Mouse (Mus musculus) liver, embryonic 14.5 days (tissue): ENCODE results near the gene Oas1e.

Source experiments
- CTCF ChIP-seq: IDR thresholded peaks from 2 replicates; pipeline ENCODE4 v1.5.1; 2016; ENCODE audit warnings: antibody characterized with exemption, low read depth, control low read depth
- EP300 ChIP-seq: IDR thresholded peaks from 2 replicates; pipeline ENCODE4 v1.6.1; 2016; ENCODE audit warnings: antibody characterized with exemption, low read depth

DNA sequence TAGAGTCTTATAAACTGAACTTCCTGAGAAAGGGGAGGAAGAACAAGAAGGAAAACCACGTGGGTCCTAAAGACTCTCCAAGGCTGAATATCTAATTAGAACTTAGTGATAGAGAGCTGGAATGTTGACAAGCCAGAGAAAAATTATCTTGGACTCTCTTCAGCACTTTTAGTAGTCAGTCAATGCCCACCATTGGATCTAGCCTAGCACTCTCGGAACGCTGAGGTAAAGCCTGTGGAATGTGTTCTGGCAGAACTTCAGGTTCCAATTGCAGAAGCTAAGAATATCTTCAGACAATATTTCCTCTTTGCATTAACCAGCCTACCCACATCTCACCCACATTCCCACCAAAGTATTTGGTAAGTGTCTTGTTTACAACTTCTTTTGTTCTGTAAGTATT lies 15.4 kb downstream of the Oas1e start:
- TF ChIP-seq CTCF (no peak), EP300 (no peak)
